Mouse (Mus musculus) heart, adult 2 months (tissue): ENCODE data around the gene Sirt1.

Experiments used
- CTCF ChIP-seq: fragments of 200-600 bp; IDR thresholded peaks from 2 replicates; pipeline ENCODE4 v1.8.1; 2022; ENCODE audit warnings: antibody characterized with exemption, mild to moderate bottlenecking, moderate library complexity
- EP300 ChIP-seq: fragments of 200-500 bp; IDR thresholded peaks from 2 replicates; pipeline ENCODE4 v1.6.1; 2011; ENCODE audit warnings: low read depth, low read length, control low read depth; ENCODE audit not compliant: insufficient read depth

- TF ChIP-seq CTCF = no peak
- TF ChIP-seq EP300 = no peak
Observed at GRCm38 (mm10) chr10:63417061-63417460, 35.6 kb upstream of the Sirt1 start.
